Mouse (Mus musculus) limb, embryonic 11.5 days (tissue): Measurements from ENCODE around the gene Cdc42bpb. TPM values are rescaled to one million over a fixed set of nuclear protein-coding genes. Genes with fewer than 3 reads are reported as not detected.

ENCODE experiments used
- ATAC-seq: fragments of 200-750 bp; cut with Nextera tagmentation; 2 replicates; pipeline ENCODE4 v1.8.0; 2017; ENCODE audit warnings: low read depth; ENCODE audit not compliant: insufficient number of reproducible peaks, low FRiP score, low TSS enrichment
- DNase-seq: peaks from one replicate; pipeline ENCODE4 v3.0.0-alpha.2; 2015; ENCODE audit warnings: low spot score
- H3K27ac ChIP-seq: fragments of 300-500 bp; sonication (generic); replicated peaks from 2 replicates; pipeline ENCODE4 v1.5.1; 2014; ENCODE audit warnings: low read depth, mild to moderate bottlenecking, low read length
- H3K27me3 ChIP-seq: fragments of 300-500 bp; sonication (generic); 2 replicates; pipeline ENCODE4 v1.6.1; 2014; ENCODE audit warnings: mild to moderate bottlenecking, low read length, mixed read lengths; ENCODE audit not compliant: control insufficient read depth, insufficient read depth
- H3K36me3 ChIP-seq: fragments of 300-500 bp; sonication (generic); 2 replicates; pipeline ENCODE4 v1.6.1; 2014; ENCODE audit warnings: mild to moderate bottlenecking, low read length, moderate library complexity, mixed read lengths; ENCODE audit not compliant: control insufficient read depth, insufficient read depth
- H3K4me1 ChIP-seq: fragments of 300-500 bp; sonication (generic); 2 replicates; pipeline ENCODE4 v1.6.1; 2014; ENCODE audit warnings: low read length, mixed read lengths; ENCODE audit not compliant: control insufficient read depth, insufficient read depth
- H3K4me2 ChIP-seq: fragments of 300-500 bp; sonication (generic); 2 replicates; pipeline ENCODE4 v1.6.1; 2014; ENCODE audit warnings: low read depth, mild to moderate bottlenecking, moderate library complexity; ENCODE audit not compliant: severe bottlenecking
- H3K4me3 ChIP-seq: fragments of 300-500 bp; sonication (generic); 2 replicates; pipeline ENCODE4 v1.5.1; 2014; ENCODE audit warnings: low read depth, low read length
- H3K9ac ChIP-seq: fragments of 300-500 bp; sonication (generic); 2 replicates; pipeline ENCODE4 v1.6.1; 2014; ENCODE audit warnings: mild to moderate bottlenecking, low read length
- H3K9me3 ChIP-seq: fragments of 300-500 bp; sonication (generic); 2 replicates; pipeline ENCODE4 v1.6.1; 2016; ENCODE audit warnings: low read length; ENCODE audit not compliant: control insufficient read depth
- WGBS: fragments of 180-500 bp; shearing (Covaris S2); extraction: QIAGEN DNeasy Blood & Tissue Kit; methylation state at CpG from one replicate; pipeline ENCODE4 v1.1.7; 2014; 5-methylcytosine and 5-hydroxymethylcytosine counted together
- polyA plus RNA-seq: library from polyadenylated mRNA; unstranded; fragments of >200 nt; fragmentation: Nextera tagmentation; extraction: Ambion mirVana; gene quantifications from 2 replicates; pipeline ENCODE4 v1.2.1, GENCODE M21; 2014

Gene Cdc42bpb
- polyA plus RNA-seq, 1 experiment from 2014 or later = 30.4 TPM

- WGBS = 46% methylated on average over 14 of the region's 14 CpGs
- Histone ChIP-seq H3K4me3 (no peak overlapping the region), H3K4me1 (peaks cover 19% of the 10 kb centered on the region), H3K9me3 (no peaks in the 10 kb centered on the region), H3K36me3 (no peaks in the 10 kb centered on the region), H3K9ac (no peak overlapping the region), H3K27me3 (no peaks in the 10 kb centered on the region), H3K27ac (no peak overlapping the region), H3K4me2 (no peak overlapping the region)
- DNase-seq (peak; percentile 48), ATAC-seq (peak; percentile 29; the same call in 1 of the 2 replicates)
Measured at GRCm38 (mm10) chr12:111361319-111362098, 16.0 kb downstream of the Cdc42bpb start.

- DNase-seq (no peak), ATAC-seq (no peak)
- Histone ChIP-seq H3K4me2 (no peak overlapping the region), H3K27me3 (no peaks in the 10 kb centered on the region), H3K4me3 (no peak overlapping the region), H3K36me3 (no peaks in the 10 kb centered on the region), H3K9me3 (no peaks in the 10 kb centered on the region), H3K9ac (no peak overlapping the region), H3K27ac (no peak overlapping the region), H3K4me1 (peaks cover 19% of the 10 kb centered on the region)
- 79% methylated on average over 16 of the region's 16 CpGs for WGBS
Measured at GRCm38 (mm10) chr12:111360671-111361070, 16.8 kb downstream of the Cdc42bpb start.

GRCm38 (mm10) chr12:111356216-111356615 lies 21.3 kb downstream of the Cdc42bpb start:
- no peaks in the 10 kb centered on the region for H3K27me3 ChIP-seq
- H3K4me1 ChIP-seq = peaks cover 7% of the 10 kb centered on the region
- ATAC-seq = no peak
- no peak overlapping the region for H3K27ac ChIP-seq
- H3K4me3 ChIP-seq = no peak overlapping the region
- DNase-seq = no peak
- H3K9me3 ChIP-seq = no peaks in the 10 kb centered on the region
- no peak overlapping the region for H3K9ac ChIP-seq
- 86% methylated on average over 8 of the region's 8 CpGs for WGBS
- H3K4me2 ChIP-seq = no peak overlapping the region
- no peaks in the 10 kb centered on the region for H3K36me3 ChIP-seq

DNA sequence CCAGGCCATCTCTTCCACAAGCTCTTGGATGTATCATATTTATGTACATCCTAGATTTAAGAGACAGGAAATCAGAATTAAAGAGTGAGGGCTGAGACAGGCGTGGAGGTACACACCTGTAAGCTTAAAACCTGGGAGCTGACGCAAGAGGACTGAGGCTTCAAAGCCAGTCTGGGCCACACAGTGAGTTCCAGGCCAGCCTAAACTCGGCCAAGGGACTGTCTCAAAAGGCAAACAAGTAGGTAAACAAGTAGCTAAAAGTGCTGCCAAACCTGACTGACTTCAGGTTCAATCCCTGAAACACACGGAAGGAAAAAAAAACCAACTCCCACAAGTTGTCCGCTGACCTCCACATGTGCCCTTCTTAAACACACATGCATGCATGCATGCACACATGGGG lies 23.4 kb downstream of the Cdc42bpb start:
- no peak overlapping the region for H3K27ac ChIP-seq
- H3K9me3 ChIP-seq = no peaks in the 10 kb centered on the region
- no peaks in the 10 kb centered on the region for H3K4me1 ChIP-seq
- WGBS = 87% methylated on average over 5 of the region's 5 CpGs
- ATAC-seq (no peak), DNase-seq (no peak)
- H3K9ac ChIP-seq = no peak overlapping the region
- H3K4me3 ChIP-seq = no peak overlapping the region
- H3K36me3 ChIP-seq = no peaks in the 10 kb centered on the region
- H3K4me2 ChIP-seq = no peak overlapping the region
- no peaks in the 10 kb centered on the region for H3K27me3 ChIP-seq

GRCm38 (mm10) chr12:111353439-111353915 lies 24.0 kb downstream of the Cdc42bpb start:
- H3K36me3 ChIP-seq = no peaks in the 10 kb centered on the region
- no peak for ATAC-seq
- H3K9me3 ChIP-seq = no peaks in the 10 kb centered on the region
- H3K4me3 ChIP-seq = no peak overlapping the region
- no peak overlapping the region for H3K27ac ChIP-seq
- H3K27me3 ChIP-seq = no peaks in the 10 kb centered on the region
- 85% methylated on average over 15 of the region's 15 CpGs for WGBS
- no peaks in the 10 kb centered on the region for H3K4me1 ChIP-seq
- no peak for DNase-seq
- no peak overlapping the region for H3K9ac ChIP-seq
- no peak overlapping the region for H3K4me2 ChIP-seq

DNA sequence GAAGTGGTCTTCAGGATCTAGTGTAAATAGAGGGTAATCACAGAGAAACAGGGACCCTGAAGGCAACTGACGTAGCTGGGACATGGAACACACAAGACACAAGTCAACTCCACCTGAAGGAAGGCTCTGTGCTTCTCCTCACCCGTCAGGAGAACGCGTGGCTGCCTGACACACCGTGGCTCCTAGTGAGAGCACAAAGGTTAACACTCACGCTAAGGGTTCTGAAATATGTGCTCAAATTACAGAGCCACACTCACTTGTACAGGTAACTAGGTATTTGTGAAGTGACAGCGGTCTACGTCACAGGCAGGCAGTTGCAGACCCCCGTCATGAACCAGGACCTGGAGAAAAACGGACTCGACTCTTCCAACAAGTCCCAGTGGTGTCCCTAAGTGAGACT lies 24.5 kb downstream of the Cdc42bpb start:
- H3K27ac ChIP-seq = no peak overlapping the region
- H3K36me3 ChIP-seq = no peaks in the 10 kb centered on the region
- H3K9ac ChIP-seq = no peak overlapping the region
- DNase-seq = no peak
- H3K4me2 ChIP-seq = no peak overlapping the region
- no peaks in the 10 kb centered on the region for H3K9me3 ChIP-seq
- 84% methylated on average over 11 of the region's 11 CpGs for WGBS
- no peaks in the 10 kb centered on the region for H3K27me3 ChIP-seq
- no peak overlapping the region for H3K4me3 ChIP-seq
- ATAC-seq = no peak
- H3K4me1 ChIP-seq = no peaks in the 10 kb centered on the region

DNA sequence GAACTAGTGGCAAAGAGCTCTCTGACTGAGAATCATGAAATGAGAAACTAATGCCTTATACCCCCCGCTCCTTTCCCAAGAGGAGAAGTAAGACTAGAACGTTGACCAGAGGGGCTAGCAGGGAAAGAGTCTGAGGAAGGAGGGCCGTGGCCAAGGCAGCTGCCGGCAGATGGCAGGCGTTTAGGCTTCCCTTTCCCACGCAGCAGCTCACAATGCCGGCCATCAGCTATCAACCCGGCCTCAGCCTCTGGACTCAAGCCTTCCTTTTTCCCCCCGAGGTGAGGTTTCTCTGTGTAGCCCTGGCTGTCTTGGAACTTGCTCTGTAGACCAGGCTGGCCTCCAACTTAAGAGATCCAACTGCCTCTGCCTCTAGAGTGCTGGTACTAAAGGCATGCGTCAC lies 25.0 kb downstream of the Cdc42bpb start:
- no peaks in the 10 kb centered on the region for H3K9me3 ChIP-seq
- H3K4me2 ChIP-seq = no peak overlapping the region
- DNase-seq = no peak
- H3K4me3 ChIP-seq = no peak overlapping the region
- H3K27ac ChIP-seq = no peak overlapping the region
- H3K36me3 ChIP-seq = no peaks in the 10 kb centered on the region
- H3K9ac ChIP-seq = no peak overlapping the region
- no peaks in the 10 kb centered on the region for H3K4me1 ChIP-seq
- ATAC-seq = no peak
- no peaks in the 10 kb centered on the region for H3K27me3 ChIP-seq
- WGBS = 88% methylated on average over 10 of the region's 10 CpGs

DNA sequence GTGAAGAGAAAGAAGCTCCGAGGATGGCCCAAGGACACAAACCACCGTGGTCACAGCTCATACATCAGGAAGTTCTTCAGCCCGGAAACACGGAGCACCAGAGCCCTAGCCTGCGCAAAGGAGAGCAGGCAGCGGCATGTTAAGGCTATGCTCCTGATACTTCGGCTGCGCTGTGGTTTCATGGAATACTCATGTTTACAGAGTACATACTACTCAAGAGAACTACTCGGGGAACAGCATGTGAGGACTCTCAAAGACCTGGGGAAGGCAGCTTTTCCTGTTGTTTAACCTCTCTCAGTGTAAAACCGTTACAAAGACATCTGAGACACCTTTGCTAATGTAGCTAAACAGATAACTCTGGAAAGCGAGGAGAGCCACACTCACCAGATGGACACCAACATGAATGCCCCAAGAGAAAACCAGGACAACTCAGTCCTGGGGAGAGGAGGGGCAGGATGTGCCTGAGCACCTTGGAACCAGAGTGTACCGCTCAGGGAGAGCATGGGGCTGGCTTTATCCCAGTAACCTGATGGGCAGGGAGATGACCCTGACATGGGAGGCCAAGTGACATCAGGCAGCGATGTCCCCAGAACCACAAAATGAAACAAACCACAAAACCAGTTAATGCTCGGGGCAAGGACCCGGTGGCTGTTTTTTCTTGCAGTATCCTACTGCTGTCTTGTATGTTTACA lies 27.8 kb downstream of the Cdc42bpb start:
- H3K4me1 ChIP-seq = no peaks in the 10 kb centered on the region
- no peak overlapping the region for H3K4me2 ChIP-seq
- WGBS = 91% methylated on average over 15 of the region's 15 CpGs
- H3K9ac ChIP-seq = no peak overlapping the region
- no peak overlapping the region for H3K27ac ChIP-seq
- H3K4me3 ChIP-seq = no peak overlapping the region
- no peaks in the 10 kb centered on the region for H3K27me3 ChIP-seq
- no peak for ATAC-seq
- H3K9me3 ChIP-seq = no peaks in the 10 kb centered on the region
- no peaks in the 10 kb centered on the region for H3K36me3 ChIP-seq
- DNase-seq = no peak
